Comparison of ENCODE assay signal across 27 mouse cellular contexts in the genomic region with DNA sequence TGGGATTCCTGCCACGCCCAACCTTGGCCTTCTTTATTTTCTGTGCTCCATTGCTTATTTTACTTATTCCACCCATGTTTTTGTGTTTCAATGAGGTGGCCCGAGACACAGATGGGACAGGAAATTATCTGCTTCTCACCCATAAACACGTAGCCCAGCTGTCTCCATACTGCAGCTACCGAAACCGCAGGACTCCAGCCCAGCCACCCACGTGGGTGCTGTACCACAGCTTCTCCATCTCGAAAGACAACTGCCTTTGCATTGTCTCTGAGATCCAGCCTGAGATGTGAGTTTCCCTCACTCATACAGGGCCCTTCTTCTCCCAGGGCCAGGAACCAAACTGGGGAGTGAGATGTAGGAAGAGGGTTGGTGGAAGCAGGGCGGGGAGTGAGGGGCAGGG. TPM values are rescaled to one million over a fixed set of nuclear protein-coding genes. Genes with fewer than 3 reads are reported as not detected.
DNase-seq lines count a peak whose midpoint lies in the region; ATAC-seq lines count a peak whose summit lies in the region.
"Had no signal": no experiment of that assay in that cellular context is flagged by ENCODE, and none has a peak within 500 bp of the region (broad histone marks: within the 10 kb centered on the region; RNA-seq: fewer than 3 reads in every experiment).

No protein-coding gene starts in this region.

- DNase-seq in thymus, postnatal 14 days, result peak; percentile 51
- DNase-seq in thymus, postnatal 10 days (ENCODE audit: low spot score in 2 of 2), result no peak
- DNase-seq in T-cell, adult 2 months (ENCODE audit: low spot score), result peak; percentile 43
- DNase-seq in induced T-regulatory cell, adult 2 months (ENCODE audit: low read depth), result peak; percentile 54
- peak; percentile 41 for DNase-seq in thymus, postnatal 4 days
- no peak for DNase-seq in spleen, postnatal 4 days (ENCODE audit: low spot score in 2 of 2)
- DNase-seq: adrenal gland, postnatal 25 days; cerebellum, adult 11-12 months; cerebellum, adult 9-11 months; gastrocnemius, postnatal 14 days; heart, adult 18-20 months; heart, postnatal 10 days; kidney, adult 8-10 months; kidney, postnatal 10 days; layer of hippocampus, adult 9-11 months; liver; lung, adult 2 months; lung, postnatal 10 days; right cerebral cortex, adult 18-20 months; spleen, adult 18-20 months had no signal

- no peak for ATAC-seq in megakaryocyte progenitor cell, adult 5-6 weeks (replicated peaks; ENCODE audit: poor library complexity)
- no peak for ATAC-seq in megakaryocyte-erythroid progenitor cell, adult 5-6 weeks (replicated peaks; ENCODE audit: low FRiP score, low TSS enrichment, poor library complexity, severe bottlenecking)
- ATAC-seq: forebrain, embryonic 16.5 days; intestine, embryonic 15.5 days; midbrain, embryonic 16.5 days had no signal

RNA-seq across cellular contexts. Expression of a gene that starts 4.1 kb away (rescaled TPM):
- not detected in 2 replicates for total RNA-seq in megakaryocyte progenitor cell, adult 5-6 weeks (2015)
- total RNA-seq in megakaryocyte progenitor cell, adult 5-6 weeks (2017), result not detected in 2 replicates
- total RNA-seq in megakaryocyte-erythroid progenitor cell, adult 5-6 weeks (2014; fragmentation: Nextera tagmentation), result not detected in 2 replicates
- not detected in 2 replicates for total RNA-seq in megakaryocyte-erythroid progenitor cell, adult 5-6 weeks (2017)
- total RNA-seq: gastrocnemius, postnatal 14 days; heart, adult 18-20 months; heart, postnatal 10 days; hematopoietic stem cell, adult 5-6 weeks; left cerebral cortex, postnatal 10 days had no signal

RNA-seq across cellular contexts. Expression of a gene that starts 8.4 kb away (rescaled TPM):
- 1.2 and 1.7 TPM in 2 replicates for total RNA-seq in megakaryocyte progenitor cell, adult 5-6 weeks (2015)
- total RNA-seq in megakaryocyte progenitor cell, adult 5-6 weeks (2017), result 0.75 and 1.0 TPM in 2 replicates
- total RNA-seq in megakaryocyte-erythroid progenitor cell, adult 5-6 weeks (2014; fragmentation: Nextera tagmentation), result 6.0 and 7.9 TPM in 2 replicates
- 0.56 and 1.0 TPM in 2 replicates for total RNA-seq in megakaryocyte-erythroid progenitor cell, adult 5-6 weeks (2017)

RNA-seq across cellular contexts. Expression of a gene that starts 10.9 kb away (rescaled TPM):
- 128 and 129 TPM in 2 replicates for total RNA-seq in megakaryocyte progenitor cell, adult 5-6 weeks (2015)
- total RNA-seq in megakaryocyte progenitor cell, adult 5-6 weeks (2017), result 77.3 and 82.3 TPM in 2 replicates
- total RNA-seq in megakaryocyte-erythroid progenitor cell, adult 5-6 weeks (2014; fragmentation: Nextera tagmentation), result 225 and 296 TPM in 2 replicates
- 97.5 and 128 TPM in 2 replicates for total RNA-seq in megakaryocyte-erythroid progenitor cell, adult 5-6 weeks (2017)

RNA-seq across cellular contexts. Expression of a gene that starts 11.7 kb away (rescaled TPM):
- total RNA-seq in megakaryocyte progenitor cell, adult 5-6 weeks (2015), result 135 and 178 TPM in 2 replicates
- 112 and 133 TPM in 2 replicates for total RNA-seq in megakaryocyte progenitor cell, adult 5-6 weeks (2017)
- total RNA-seq in megakaryocyte-erythroid progenitor cell, adult 5-6 weeks (2014; fragmentation: Nextera tagmentation), result 246 and 368 TPM in 2 replicates
- total RNA-seq in megakaryocyte-erythroid progenitor cell, adult 5-6 weeks (2017), result 115 and 128 TPM in 2 replicates

RNA-seq across cellular contexts. Expression of a gene that starts 11.7 kb away (rescaled TPM):
- total RNA-seq in megakaryocyte progenitor cell, adult 5-6 weeks (2015), result 26.5 and 27.2 TPM in 2 replicates
- 15.3 and 20.4 TPM in 2 replicates for total RNA-seq in megakaryocyte progenitor cell, adult 5-6 weeks (2017)
- total RNA-seq in megakaryocyte-erythroid progenitor cell, adult 5-6 weeks (2014; fragmentation: Nextera tagmentation), result 25.1 and 27.3 TPM in 2 replicates
- 7.2 and 12.7 TPM in 2 replicates for total RNA-seq in megakaryocyte-erythroid progenitor cell, adult 5-6 weeks (2017)

Comparison
In these comparisons a context has a peak if more than half of its experiments do, and no peak if none do; other contexts are left out.
1. DNase-seq: peak in thymus, postnatal 14 days (single experiment), T-cell, adult 2 months (single experiment), induced T-regulatory cell, adult 2 months (single experiment) and thymus, postnatal 4 days (single experiment); none in thymus, postnatal 10 days (0 of 2) and spleen, postnatal 4 days (0 of 2).